Mouse (Mus musculus) lung, postnatal 0 days (tissue): ENCODE measurements around the gene Pth. TPM values are rescaled to one million over a fixed set of nuclear protein-coding genes. Genes with fewer than 3 reads are reported as not detected.

Experiments used
- ATAC-seq: fragments of 200-750 bp; cut with Nextera tagmentation; 2 replicates; pipeline ENCODE4 v1.8.0; 2017; ENCODE audit warnings: moderate library complexity
- DNase-seq: peaks from one replicate; pipeline ENCODE4 v3.0.0-alpha.2; 2016; ENCODE audit warnings: low spot score
- H3K27ac ChIP-seq: fragments of 300-500 bp; sonication (generic); 2 replicates; pipeline ENCODE4 v1.5.1; 2014; ENCODE audit warnings: antibody characterized with exemption, mild to moderate bottlenecking, low read length, mixed read lengths
- H3K27me3 ChIP-seq: fragments of 300-500 bp; sonication (generic); replicated peaks from 2 replicates; pipeline ENCODE4 v1.6.1; 2014; ENCODE audit warnings: low read length, mixed read lengths; ENCODE audit not compliant: insufficient read depth
- H3K36me3 ChIP-seq: fragments of 300-500 bp; sonication (generic); 2 replicates; pipeline ENCODE4 v1.6.1; 2014; ENCODE audit warnings: low read length, mixed read lengths; ENCODE audit not compliant: insufficient read depth
- H3K4me1 ChIP-seq: fragments of 300-500 bp; sonication (generic); 2 replicates; pipeline ENCODE4 v1.6.1; 2014; ENCODE audit warnings: antibody characterized with exemption, low read depth, low read length, mixed read lengths; ENCODE audit not compliant: insufficient read depth
- H3K4me2 ChIP-seq: fragments of 300-500 bp; sonication (generic); replicated peaks from 2 replicates; pipeline ENCODE4 v1.6.1; 2014; ENCODE audit warnings: low read depth, mild to moderate bottlenecking, low read length, moderate library complexity, mixed read lengths
- H3K4me3 ChIP-seq: fragments of 300-500 bp; sonication (generic); 2 replicates; pipeline ENCODE4 v1.5.1; 2014; ENCODE audit warnings: low read depth, low read length
- H3K9ac ChIP-seq: fragments of 300-500 bp; sonication (generic); replicated peaks from 2 replicates; pipeline ENCODE4 v1.6.1; 2014; ENCODE audit warnings: low read depth, mild to moderate bottlenecking
- H3K9me3 ChIP-seq: fragments of 300-500 bp; sonication (generic); 2 replicates; pipeline ENCODE4 v1.6.1; 2016; ENCODE audit warnings: low read length, mixed read lengths
- CTCF ChIP-seq: IDR thresholded peaks from 2 replicates; pipeline ENCODE4 v1.5.1; 2016; ENCODE audit warnings: antibody characterized with exemption, mild to moderate bottlenecking
- EP300 ChIP-seq: IDR thresholded peaks from 2 replicates; pipeline ENCODE4 v1.6.1; 2016; ENCODE audit warnings: antibody characterized with exemption, mild to moderate bottlenecking, control low read depth
- WGBS: fragments of 180-500 bp; shearing (Covaris S2); extraction: QIAGEN DNeasy Blood & Tissue Kit; methylation state at CpG from one replicate; pipeline ENCODE4 v1.1.7; 2014; 5-methylcytosine and 5-hydroxymethylcytosine counted together
- polyA plus RNA-seq: library from polyadenylated mRNA; unstranded; fragments of >200 nt; fragmentation: Nextera tagmentation; extraction: Ambion mirVana; gene quantifications from 2 replicates; pipeline ENCODE4 v1.2.1, GENCODE M21; 2015

Pth gene
- polyA plus RNA-seq = not detected in 2 replicates

GRCm38 (mm10) chr7:113388470-113388869 is at the start of gene Pth:
TSS of gene Pth (minus strand) at chr7:113388570.
- DNase-seq = no peak
- 86% methylated on average over 2 of the region's 2 CpGs for WGBS
- no peaks in the 10 kb centered on the region for H3K9me3 ChIP-seq
- H3K4me2 ChIP-seq = no peak within 1 kb of the TSS
- H3K27me3 ChIP-seq = no peaks in the 10 kb centered on the region
- ATAC-seq = no peak
- no peaks in the 10 kb centered on the region for H3K4me1 ChIP-seq
- H3K27ac ChIP-seq = no peak within 1 kb of the TSS
- no peaks in the 10 kb centered on the region for H3K36me3 ChIP-seq
- H3K4me3 ChIP-seq = no peak within 1 kb of the TSS
- no peak within 1 kb of the TSS for H3K9ac ChIP-seq
- no peak for TF ChIP-seq EP300
- TF ChIP-seq CTCF = no peak

GRCm38 (mm10) chr7:113436312-113436711 is 47.9 kb upstream of the Pth start:
- WGBS = 59% methylated on average over 10 of the region's 10 CpGs
- H3K36me3 ChIP-seq = no peaks in the 10 kb centered on the region
- no peaks in the 10 kb centered on the region for H3K27me3 ChIP-seq
- ATAC-seq = peak; percentile 76
- H3K4me2 ChIP-seq = no peak overlapping the region
- DNase-seq = peak; percentile 78
- H3K9me3 ChIP-seq = no peaks in the 10 kb centered on the region
- H3K4me3 ChIP-seq = no peak overlapping the region
- TF ChIP-seq CTCF = peak; percentile 6; the same call in 1 of the 2 replicates
- no peak for TF ChIP-seq EP300
- no peak overlapping the region for H3K9ac ChIP-seq
- no peaks in the 10 kb centered on the region for H3K4me1 ChIP-seq
- no peak overlapping the region for H3K27ac ChIP-seq

GRCm38 (mm10) chr7:113434286-113434685 is 45.9 kb upstream of the Pth start:
- H3K4me1 ChIP-seq = no peaks in the 10 kb centered on the region
- no peaks in the 10 kb centered on the region for H3K36me3 ChIP-seq
- TF ChIP-seq EP300 (no peak; the same call in 1 of the 2 replicates), CTCF (peak; percentile 80)
- no peak overlapping the region for H3K4me3 ChIP-seq
- H3K27ac ChIP-seq = no peak overlapping the region
- no peak overlapping the region for H3K4me2 ChIP-seq
- ATAC-seq (no peak), DNase-seq (peak; percentile 79)
- H3K27me3 ChIP-seq = no peaks in the 10 kb centered on the region
- no peak overlapping the region for H3K9ac ChIP-seq
- WGBS = 11% methylated on average over 4 of the region's 4 CpGs
- H3K9me3 ChIP-seq = no peaks in the 10 kb centered on the region

GRCm38 (mm10) chr7:113433451-113433850 is 45.1 kb upstream of the Pth start:
- Histone ChIP-seq H3K4me1 (no peaks in the 10 kb centered on the region), H3K27me3 (no peaks in the 10 kb centered on the region), H3K36me3 (no peaks in the 10 kb centered on the region), H3K9ac (no peak overlapping the region), H3K9me3 (no peaks in the 10 kb centered on the region), H3K4me3 (no peak overlapping the region), H3K27ac (no peak overlapping the region), H3K4me2 (no peak overlapping the region)
- WGBS = 80% methylated on average over 3 of the region's 3 CpGs
- DNase-seq (no peak), ATAC-seq (no peak)
- TF ChIP-seq EP300 = no peak
- no peak for TF ChIP-seq CTCF

GRCm38 (mm10) chr7:113432891-113433290 is 44.5 kb upstream of the Pth start:
- no peak for TF ChIP-seq CTCF
- TF ChIP-seq EP300 = no peak
- H3K4me3 ChIP-seq = no peak overlapping the region
- H3K4me2 ChIP-seq = no peak overlapping the region
- 79% methylated on average over 4 of the region's 4 CpGs for WGBS
- H3K4me1 ChIP-seq = no peaks in the 10 kb centered on the region
- H3K9ac ChIP-seq = no peak overlapping the region
- no peaks in the 10 kb centered on the region for H3K27me3 ChIP-seq
- no peak for DNase-seq
- no peak overlapping the region for H3K27ac ChIP-seq
- H3K9me3 ChIP-seq = no peaks in the 10 kb centered on the region
- no peak for ATAC-seq
- H3K36me3 ChIP-seq = no peaks in the 10 kb centered on the region

GRCm38 (mm10) chr7:113420771-113421170 is 32.4 kb upstream of the Pth start:
- Histone ChIP-seq H3K36me3 (no peaks in the 10 kb centered on the region), H3K9me3 (no peaks in the 10 kb centered on the region), H3K4me2 (no peak overlapping the region), H3K4me1 (peaks cover 3% of the 10 kb centered on the region; the same call in 1 of the 2 replicates), H3K27ac (no peak overlapping the region), H3K9ac (no peak overlapping the region), H3K4me3 (no peak overlapping the region), H3K27me3 (no peaks in the 10 kb centered on the region)
- no peak for DNase-seq
- no peak for TF ChIP-seq EP300
- ATAC-seq = no peak
- 93% methylated on average over 1 of the region's 1 CpGs for WGBS
